Mouse (Mus musculus) heart, adult 11 months (tissue): ENCODE data around the gene Car10.
"Not testable (repeated sequence)": the region's sequence is repeated elsewhere in the genome, so short reads cannot be mapped to it uniquely, and the experiment has no call there.

Experiments
- DNase-seq: peaks from one replicate; pipeline ENCODE4 v3.0.0; 2022

Car10 gene

DNA sequence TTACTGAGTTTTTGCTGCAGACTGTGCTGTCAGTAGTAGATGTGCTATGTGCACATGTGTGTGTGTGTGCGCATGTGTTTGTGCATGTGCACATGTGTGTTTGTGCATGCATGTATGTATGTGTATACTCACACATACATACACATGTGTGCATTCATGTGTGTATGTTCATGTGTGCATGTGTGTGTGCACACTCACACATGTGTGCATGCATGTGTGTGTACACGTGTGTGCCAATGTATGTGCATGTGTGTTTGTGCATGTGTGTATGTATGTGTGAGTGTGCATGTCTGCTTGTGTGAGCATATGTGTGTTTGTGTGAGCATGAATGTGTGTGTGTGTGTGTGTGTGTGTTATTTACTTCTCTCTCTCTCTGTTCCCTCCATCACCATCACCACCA lies 298.5 kb downstream of the Car10 start:
- DNase-seq: no peak

DNA sequence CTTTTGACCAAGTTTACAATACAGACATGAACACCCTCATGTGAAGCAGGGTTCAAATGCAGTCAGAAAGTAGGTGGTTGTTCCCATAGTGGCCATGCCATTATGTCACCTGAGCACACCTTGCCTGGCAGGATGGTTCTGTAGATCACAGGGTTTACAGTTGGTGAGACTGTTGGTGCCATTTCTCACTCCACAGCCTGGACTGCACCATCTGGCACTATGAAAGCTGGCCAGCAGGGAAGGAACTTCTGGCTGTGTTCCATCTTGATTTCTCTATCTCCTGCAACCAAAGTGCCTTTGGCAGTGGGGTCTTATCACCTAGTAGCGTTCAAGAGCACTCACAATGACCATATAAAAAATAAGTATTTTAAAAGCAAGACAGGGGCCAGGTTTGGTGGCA lies 303.3 kb downstream of the Car10 start:
- DNase-seq: not testable (repeated sequence)

DNA sequence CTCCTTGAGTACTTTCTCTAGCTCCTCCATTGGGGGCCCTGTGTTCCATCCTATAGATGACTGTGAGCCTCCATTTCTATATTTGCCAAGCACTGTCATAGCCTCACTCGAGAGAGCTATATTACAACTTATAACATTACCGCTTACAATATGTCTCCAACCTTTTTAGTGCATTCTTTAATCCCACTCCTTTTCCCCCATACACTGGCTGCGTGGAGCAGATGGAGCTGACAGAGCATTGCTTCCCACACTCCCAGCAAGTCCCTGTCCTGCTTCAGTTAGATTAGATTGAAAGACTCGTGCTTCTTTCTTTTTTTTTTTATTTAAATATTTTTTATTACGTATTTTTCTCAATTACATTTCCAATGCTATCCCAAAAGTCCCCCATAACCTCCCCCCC lies 310.2 kb downstream of the Car10 start:
- DNase-seq: no peak

GRCm38 (mm10) chr11:93431482-93431881 lies 333.7 kb downstream of the Car10 start:
- DNase-seq: no peak

DNA sequence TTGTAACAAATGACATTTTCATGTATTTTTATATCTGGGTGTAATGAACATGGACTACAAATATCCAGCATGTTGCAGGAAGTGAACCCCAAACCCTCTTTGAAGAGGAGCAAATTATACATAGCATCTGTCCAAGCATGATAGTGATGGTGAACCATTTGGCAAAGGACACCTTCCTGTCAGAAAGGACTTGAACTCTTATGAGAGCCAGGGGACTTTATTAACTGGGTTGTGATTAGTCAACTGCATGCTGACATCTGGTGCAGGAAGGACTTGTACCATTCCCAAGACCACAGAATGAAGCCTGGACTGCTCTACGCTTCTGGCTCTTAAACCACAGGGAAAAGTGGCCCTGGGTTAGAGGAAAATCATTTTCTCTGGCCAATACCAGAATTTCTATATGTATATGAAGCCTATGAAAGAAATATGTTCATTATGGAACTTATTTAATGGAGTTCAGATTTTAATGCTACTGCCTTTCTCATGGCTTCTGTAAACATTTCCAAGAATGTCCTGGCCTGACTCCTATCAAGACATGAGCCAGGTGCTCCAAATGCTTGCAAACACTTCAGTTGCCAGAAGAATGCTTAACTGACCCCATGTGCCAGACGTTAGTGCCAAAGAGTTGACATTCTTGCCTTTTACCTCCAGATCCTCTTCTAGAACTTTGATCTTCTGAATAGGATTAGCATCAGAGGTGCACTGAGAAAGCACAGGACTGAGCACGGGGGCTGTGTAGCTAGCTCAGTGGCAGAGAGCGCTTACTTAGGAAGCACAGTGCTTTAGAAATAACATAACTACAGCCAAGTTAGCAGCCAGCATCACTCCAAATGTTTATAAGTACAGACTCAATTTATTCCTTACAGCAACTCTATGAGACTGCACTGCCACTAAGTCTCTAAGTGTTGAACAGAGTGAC lies 337.4 kb downstream of the Car10 start:
- DNase-seq: no peak

DNA sequence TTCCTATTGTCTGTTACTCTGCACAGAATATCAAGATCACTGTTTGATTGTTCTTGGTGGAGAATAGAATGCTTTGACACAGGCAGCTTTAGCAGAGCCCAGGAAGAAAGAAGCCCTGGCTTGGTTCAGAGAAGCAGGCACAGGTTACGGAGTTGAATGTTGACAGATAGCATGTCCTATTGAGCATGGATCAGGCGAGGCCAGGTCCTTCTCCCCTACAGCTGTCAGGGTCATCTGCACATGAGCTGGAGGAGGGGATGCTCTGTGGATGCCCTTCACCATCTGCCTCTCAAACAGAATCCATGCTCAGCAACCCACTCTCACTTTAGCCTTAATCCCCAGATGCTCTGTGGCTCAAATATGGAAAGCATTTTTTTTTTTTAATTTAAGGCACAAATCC lies 339.1 kb downstream of the Car10 start:
- DNase-seq: no peak

DNA sequence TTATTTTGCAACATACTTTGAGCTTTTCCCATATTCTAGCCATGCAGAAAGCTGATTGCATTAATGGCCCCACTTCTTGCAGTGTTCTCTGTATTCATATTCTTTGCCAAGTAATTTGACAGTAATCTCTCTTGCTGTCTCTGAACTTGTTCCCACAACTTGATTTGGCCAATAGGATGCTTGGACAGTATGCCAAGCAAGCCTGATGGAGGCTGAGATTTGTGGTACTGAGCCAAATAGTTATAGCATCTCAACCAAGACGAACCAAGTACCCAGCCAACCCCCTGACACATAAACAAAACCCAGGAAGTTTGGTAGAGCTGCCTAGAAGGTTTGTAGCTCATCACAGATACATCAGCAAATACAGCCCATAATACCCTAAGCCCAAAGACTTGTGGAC lies 342.6 kb downstream of the Car10 start:
- DNase-seq: no peak

DNA sequence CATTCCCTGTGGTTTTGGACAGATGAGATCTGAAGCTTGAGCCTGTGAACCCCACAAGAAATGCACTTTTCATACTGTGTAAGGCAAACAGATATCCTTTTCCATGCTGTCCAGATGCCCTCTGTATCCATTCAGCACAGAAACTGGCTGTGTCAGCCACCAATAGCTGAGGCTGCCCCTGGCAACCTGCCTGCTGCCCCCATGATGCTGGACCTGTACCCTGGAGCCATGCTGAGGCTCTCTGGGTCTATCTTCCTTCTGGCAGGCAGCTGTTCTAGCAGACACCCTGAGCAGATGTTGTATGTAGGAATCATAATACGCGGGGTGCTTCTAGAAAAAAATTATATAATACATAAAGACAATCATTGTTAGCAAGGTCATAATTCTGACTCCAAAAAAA lies 345.9 kb downstream of the Car10 start:
- no peak for DNase-seq

- DNase-seq: no peak
These were observed 346.9 kb downstream of the Car10 start for GRCm38 (mm10) chr11:93444741-93445140.

DNA sequence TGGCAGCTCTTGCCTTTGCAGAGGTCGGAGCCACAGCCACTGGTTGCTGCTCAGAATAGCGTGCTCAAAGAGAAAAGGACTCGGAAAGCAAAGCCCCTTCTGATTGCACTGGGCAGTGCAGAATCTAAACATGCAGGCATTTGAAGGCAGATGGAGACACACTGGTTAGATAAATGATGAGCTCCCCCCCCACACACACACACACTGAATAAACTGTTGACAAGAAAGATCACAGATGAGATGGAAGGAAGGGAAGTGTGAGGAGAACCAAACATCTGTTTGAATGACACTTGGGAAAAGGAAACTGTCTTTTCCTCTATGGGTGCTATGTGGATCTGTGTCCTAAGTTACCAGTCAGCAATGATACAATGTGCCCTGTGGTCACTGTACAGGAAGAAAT lies 349.7 kb downstream of the Car10 start:
- DNase-seq: no peak

DNA sequence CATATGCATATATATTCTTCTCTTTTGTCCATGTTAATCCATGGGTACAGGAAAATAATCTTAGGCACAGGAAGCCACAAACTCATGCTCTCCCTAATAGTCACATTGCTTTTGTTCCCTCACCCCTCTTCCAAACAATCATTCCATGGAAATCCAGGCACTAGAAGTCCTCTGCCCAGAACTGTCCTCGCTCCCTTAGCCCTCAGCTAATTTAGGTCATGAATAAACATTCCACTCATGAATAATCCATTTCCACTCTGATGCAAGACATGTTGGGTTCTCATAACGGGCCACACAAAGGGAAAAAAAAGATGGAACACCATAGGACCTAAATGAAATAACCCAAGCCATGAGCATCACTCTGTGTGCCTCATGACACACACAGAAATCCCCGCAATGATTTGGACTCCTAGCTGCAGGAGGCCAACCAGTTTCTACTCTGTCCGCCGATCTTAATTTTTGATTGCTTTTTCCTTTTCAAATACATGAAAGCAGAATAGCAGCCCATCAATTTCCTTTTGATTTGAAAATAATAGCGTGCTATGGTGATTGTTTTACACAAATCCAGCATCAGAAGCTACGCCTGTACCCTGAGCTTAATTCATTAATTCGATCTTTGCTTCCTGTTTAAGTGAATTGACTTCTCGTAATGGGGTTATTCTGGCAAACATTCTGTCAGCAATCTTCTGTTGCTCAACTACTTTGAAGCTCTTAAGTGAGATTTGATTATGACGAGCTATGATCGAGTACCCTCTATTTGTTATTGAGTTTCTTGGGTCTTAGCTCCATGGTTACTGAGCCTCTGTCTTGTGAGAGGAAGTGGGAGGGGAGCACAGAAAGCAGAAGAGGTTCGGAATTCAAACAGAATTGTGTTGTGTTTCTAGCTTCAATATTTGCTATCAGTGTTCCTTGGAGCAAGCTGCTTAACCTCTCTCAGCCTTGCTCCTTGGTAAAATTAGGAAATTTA lies 350.7 kb downstream of the Car10 start:
- DNase-seq: no peak

DNA sequence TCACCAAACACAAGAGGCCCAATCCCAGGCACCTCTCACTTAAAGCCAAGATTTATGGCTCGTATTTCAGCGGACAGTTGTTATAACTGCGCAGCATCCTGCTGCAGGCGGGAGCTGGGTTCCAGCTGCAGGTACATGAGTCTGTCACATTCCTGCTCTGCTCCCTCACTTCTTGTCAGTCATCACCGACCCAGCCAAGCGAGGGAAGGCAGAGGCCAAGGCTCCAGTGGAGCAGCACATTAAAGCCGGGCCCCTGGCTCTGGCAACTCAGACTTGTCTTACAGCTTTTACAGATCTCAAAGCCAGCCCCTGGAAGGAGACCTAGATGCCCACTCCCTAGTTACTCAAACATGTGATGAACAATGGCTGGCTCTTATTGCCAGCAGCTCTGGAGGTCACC lies 352.7 kb downstream of the Car10 start:
- no peak for DNase-seq

DNA sequence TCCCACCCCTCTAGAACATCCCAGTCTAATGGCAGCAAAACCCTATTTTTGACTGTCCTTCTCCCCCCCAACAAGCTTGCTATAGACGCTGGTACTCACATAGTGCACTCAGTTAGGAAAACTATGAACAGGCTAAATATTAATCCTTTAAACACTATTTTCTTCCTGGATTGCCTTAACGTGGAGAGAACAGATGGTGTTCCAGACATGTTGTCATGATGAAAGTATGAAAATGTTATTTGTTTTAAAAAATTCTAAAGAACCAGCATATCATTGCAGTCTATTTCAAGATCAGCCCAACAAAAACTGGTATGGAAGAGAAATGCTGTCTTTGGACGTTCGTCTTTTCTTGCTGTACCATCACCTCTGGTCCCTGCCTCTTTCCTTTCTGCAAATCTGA lies 368.4 kb downstream of the Car10 start:
- no peak for DNase-seq

- DNase-seq: no peak
These were observed 369.9 kb downstream of the Car10 start for GRCm38 (mm10) chr11:93467711-93468110.

- peak; percentile 12 for DNase-seq
These were observed 372.9 kb downstream of the Car10 start for GRCm38 (mm10) chr11:93470771-93471170.

DNA sequence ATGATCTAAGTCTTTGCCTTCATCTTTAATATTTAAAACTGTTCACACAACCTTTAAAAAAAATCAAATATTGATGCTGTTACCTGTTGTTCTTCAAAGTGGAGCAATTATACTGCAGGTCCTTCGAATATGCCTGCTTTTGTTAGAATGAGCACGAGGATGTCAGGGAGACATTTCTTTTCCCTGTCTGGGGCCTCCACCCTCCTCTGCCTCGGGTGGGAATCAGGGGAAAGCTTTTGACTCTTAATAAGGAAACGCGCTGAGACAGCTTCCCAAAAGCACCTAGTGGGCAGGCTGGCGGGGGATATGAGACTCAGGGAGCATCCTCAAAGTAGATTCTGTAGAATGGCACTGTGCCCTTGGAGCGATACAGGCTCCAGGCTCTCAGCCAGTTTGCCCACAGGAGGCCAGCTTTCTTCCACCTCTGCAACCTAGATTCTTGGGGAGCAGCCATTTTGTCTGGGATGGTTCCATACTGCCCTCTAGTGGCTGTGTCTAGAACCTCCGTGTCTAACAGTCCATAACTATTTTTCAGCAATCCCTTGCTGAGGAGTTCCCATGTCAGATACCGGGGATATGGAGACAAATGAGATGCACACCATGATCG lies 373.8 kb downstream of the Car10 start:
- peak; percentile 87 for DNase-seq

GRCm38 (mm10) chr11:93484661-93485060 lies 386.8 kb downstream of the Car10 start:
- DNase-seq: peak; percentile 76

GRCm38 (mm10) chr11:93487021-93487420 lies 389.2 kb downstream of the Car10 start:
- DNase-seq: no peak

- DNase-seq: no peak
These were observed 390.2 kb downstream of the Car10 start for GRCm38 (mm10) chr11:93487913-93488604.

- peak; percentile 81 for DNase-seq
These were observed 392.5 kb downstream of the Car10 start for GRCm38 (mm10) chr11:93490211-93490820.

DNA sequence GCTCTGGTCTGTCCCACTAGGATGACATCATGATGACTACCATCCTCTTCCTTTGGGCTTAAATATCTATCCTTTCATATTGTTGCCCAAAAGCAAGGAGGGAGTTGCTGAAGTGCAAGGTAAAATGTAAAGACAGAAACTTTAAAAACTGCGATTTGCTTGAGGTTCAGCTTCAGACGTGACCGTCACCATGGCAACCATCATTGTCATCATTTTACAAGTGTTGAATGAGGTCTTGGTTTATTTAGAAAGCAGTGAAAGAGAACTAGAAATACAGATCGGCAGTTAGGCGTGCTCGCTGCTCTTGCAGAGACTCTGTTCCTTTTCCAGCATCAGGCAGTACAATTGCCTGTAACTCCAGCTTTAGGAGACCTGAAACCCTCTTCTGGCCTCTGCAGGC lies 400.1 kb downstream of the Car10 start:
- DNase-seq: peak; percentile 62

GRCm38 (mm10) chr11:93500442-93500841 lies 402.6 kb downstream of the Car10 start:
- DNase-seq: peak; percentile 41
